Mouse (Mus musculus) embryonic fibroblast, embryonic 13.5 days (primary cell): ENCODE measurements around the gene Spaca6.

Experiments
- CTCF ChIP-seq: IDR thresholded peaks from 2 replicates; pipeline ENCODE4 v1.5.1; 2011; ENCODE audit warnings: mild to moderate bottlenecking, control low read depth, low read length, moderate library complexity, borderline replicate concordance; ENCODE audit not compliant: insufficient read depth
- POLR2A ChIP-seq: IDR thresholded peaks from 2 replicates; pipeline ENCODE4 v1.6.1; 2011; ENCODE audit warnings: low read depth, mild to moderate bottlenecking, control low read depth, low read length, moderate library complexity

GRCm38 (mm10) chr17:17825921-17826591 is 902 bp upstream of the Spaca6 start:
- no peak for TF ChIP-seq CTCF
- peak; percentile 71 for TF ChIP-seq POLR2A
